Mouse (Mus musculus) 3T3-L1 (cell line): ENCODE results near the gene Hlcs.

ENCODE experiments used
- DNase-seq: peaks from one replicate; pipeline ENCODE4 v3.0.0-alpha.2; 2015; ENCODE audit warnings: low read depth, low spot score

The Hlcs gene

GRCm38 (mm10) chr16:94327781-94328711, 14.7 kb upstream of the Hlcs start, which contains the start of gene Ripply3:
Ripply3 (plus strand) TSS chr16:94328420.
- DNase-seq: no peak

DNA sequence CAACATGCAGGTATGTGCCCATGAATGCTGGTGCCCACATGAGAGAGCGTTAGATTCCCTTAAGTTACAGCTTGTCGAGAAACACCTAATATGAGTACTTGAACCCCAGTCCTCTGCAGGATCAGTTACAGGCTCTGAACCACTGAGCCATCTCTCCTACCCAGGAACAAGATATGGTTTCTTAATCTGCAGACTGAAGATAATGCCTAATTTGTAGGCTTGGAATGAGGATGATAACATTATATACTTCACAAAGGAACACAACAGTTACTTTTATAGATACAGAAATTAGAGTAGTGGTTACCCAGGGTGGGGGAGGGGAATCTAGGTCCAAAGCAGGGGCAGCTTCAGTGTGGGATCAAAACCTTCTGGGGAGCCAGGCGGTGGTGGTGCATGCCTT, 12.6 kb upstream of the Hlcs start:
- DNase-seq: no peak

DNA sequence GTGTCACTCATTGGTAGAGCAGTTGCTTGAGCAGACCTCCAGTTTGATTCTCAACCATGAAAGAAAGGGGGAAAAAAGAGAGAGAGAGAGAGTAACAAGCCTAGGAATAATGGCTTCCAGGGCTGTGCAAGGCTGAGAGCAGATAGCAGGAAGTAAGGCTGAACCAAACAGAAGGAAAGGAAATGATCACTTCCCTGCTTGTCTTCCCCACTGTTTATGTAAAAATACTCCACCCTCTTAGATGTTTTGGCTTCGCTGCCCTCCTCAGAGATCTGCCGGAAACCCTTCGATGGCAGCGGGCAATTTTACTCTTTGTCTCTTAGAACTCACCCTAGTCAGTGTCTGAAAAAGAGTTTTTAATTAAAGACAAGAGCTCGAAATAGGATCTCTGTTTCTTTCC, 10.3 kb upstream of the Hlcs start:
- no peak for DNase-seq

DNA sequence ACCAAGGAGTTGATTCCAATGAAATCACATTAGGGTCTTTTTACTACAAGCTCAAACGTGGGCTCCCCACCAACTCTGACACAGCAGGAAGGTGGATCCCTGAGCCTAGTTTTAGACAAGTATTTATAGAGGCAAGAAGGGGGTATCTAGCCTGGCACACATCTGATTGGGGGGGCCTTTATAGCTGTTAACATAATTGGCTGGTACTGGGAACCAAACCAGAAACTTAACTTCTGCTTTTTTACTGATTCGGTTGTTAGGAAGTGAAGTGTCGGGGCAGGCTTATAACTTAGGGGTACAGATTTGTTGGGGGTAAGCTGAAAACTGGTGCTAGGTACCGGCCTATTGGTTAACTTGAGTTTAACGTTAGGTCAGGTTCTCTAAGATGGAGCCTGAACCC, 6.9 kb upstream of the Hlcs start:
- DNase-seq: no peak

DNA sequence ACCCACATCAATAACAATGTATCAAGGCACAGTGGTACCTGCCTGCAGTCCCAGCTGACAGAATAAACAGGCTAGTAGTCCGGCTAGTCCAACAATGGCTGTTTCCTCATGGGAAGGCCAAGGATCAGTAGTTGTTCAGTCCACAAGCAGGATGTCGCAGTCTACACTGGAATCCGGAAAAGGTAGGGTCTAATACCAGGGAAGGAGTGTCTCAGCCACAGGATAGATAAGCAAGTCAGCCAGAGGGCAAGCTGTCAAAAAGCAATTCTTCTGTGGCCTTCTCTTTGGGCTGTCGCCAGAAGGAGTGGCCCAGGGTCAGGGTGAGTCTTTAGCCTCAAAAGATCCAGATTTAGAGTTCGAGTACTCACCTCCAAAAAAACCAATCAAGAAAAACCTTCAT, 4.4 kb upstream of the Hlcs start:
- peak; percentile 52 for DNase-seq

DNA sequence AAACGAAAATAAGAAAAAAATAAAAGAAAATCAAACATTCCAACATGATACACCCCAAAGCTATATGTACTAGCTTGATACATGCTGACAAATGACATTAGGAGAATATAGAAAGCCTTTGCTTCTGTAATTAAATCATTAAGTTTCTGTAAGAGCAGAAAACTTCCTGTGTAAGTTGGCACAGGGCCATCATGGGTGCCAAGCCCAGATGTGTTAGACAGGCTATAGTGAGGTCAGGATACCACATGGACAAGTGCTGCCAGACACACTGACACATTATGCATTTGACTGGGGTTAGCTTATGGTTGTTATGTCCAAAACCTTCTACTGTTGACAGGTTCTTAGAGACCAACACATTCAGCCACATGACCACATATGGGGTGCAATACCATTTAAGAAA, 1.8 kb upstream of the Hlcs start:
- DNase-seq: peak; percentile 41

DNA sequence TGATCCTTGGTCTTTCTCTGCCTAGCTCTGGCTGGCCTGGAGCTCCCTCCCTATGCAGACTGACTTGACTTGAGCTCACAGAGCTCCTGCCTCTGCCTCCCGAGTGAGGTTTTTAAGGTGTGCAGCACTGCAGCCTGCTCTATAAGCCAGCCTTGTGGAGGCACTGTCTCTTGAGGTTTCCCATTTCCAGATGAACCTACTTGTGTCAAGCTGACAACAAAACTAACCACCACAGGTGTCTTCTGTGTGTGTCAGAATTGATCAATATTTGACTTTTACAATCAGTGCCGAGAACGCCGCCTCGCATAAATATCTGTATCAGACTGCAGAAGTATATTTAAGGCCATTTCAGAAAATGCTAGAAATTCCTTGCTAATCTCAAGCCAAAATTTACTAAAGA, 1.3 kb upstream of the Hlcs start:
- no peak for DNase-seq

GRCm38 (mm10) chr16:94312663-94313228, 625 bp downstream of the Hlcs start:
- DNase-seq: peak; percentile 96

GRCm38 (mm10) chr16:94311931-94312330, 1.4 kb downstream of the Hlcs start:
- no peak for DNase-seq

- DNase-seq: no peak
Measured at GRCm38 (mm10) chr16:94311416-94311815, 2.0 kb downstream of the Hlcs start.

GRCm38 (mm10) chr16:94309025-94309424, 4.3 kb downstream of the Hlcs start:
- no peak for DNase-seq

- peak; percentile 96 for DNase-seq
Measured at GRCm38 (mm10) chr16:94307942-94308341, 5.4 kb downstream of the Hlcs start.

DNA sequence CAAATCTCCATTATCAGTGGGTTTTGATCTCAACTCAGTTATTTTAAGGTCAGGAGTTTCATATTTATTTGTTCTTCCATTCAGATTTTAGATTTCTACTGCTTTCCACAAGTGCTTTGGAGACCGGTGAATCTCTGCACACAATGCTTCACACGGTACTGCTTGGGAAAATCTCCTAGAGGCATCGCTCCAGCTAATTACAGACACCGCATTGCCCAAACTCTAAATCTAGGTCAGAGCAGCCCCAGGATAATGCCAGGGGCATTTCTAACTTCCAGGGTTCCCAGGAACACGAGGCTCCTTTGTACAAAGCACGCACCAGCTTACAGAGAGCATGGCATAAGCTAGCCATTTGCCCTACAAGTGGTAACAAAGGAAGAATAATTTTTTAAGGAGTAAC, 5.8 kb downstream of the Hlcs start:
- no peak for DNase-seq

- no peak for DNase-seq
Measured at GRCm38 (mm10) chr16:94303203-94303535, 10.2 kb downstream of the Hlcs start.

DNA sequence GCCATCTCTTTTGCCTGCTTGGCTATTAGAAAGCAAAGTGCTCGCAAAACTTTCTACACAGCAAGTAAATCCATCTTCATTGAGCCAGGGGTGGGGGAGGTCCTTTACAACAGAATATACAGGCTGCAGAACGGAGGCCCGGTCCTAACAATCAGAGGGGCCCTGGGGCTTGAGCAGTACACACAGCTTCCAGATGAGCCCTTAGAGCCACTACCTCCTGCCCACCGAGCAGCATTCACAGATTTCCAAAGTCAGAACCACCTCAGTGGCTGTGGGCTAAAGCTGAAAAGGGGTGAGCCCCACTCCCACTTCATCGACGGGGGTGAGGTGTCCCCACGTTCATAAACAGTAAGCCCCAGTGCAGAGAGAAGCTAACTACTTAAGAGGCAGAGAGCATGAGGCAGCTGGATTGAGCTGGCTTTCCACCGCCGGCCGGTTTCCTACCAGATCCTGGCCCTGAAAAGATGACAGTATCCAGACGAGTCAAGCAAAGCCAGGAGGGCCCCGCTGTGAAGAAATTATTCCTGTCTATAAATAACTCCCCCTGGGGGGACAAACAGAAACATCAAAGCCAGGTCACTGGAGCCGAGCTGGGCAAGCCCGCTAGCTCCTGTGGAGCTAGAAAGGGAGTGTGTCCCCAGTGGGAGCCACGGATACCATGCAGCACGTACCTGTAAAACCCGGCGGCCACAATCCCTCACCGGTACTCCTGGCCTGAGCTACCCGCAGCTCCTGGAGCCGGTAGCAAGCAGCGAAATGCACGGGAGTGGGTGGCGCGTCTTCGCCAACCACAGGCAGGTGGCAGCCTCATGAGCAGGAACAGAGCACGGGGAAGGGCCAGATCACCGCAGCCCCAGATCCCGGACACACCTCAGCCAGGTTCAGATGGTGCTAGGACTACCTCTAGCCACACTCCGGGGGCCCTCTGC, 10.8 kb downstream of the Hlcs start:
- no peak for DNase-seq

DNA sequence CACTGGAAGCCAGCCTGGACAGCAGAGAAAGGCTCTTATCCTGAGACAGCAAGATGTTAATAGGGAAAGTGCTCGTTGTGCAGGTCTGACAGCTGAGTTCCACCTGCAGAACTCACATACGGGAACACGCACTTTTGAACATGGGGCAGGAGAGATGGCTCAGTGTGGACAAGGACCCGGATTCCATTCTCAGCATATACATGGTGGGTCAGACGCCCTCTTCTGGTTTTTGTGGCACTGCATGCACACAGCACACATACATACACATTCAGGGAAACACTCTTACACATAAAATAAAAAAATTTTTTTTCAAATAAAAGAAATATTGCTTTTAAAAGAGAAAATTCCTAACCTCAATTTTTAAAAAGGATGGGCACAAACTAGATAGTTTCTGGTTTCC, 11.7 kb downstream of the Hlcs start:
- no peak for DNase-seq

GRCm38 (mm10) chr16:94301194-94301593, 12.2 kb downstream of the Hlcs start:
- DNase-seq: no peak

DNA sequence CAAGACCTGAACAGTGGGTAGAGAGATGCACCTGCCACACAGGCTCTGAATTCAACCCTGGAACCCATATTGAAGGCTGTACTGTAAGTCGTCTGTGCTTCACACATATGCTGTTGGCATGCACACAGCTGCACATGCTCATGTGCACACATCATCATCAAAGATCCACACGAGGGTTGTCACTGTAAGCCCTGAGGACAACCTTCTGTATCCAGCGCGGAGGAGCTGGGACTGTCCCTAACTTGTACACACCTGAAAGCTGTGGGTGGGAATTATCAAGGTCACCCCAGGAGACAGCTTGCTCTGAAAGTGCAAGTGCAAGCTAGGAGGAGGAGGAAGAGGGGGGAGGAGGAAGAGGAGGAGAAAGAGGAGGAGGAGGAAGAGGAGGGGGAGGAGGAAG, 14.2 kb downstream of the Hlcs start:
- DNase-seq: no peak

DNA sequence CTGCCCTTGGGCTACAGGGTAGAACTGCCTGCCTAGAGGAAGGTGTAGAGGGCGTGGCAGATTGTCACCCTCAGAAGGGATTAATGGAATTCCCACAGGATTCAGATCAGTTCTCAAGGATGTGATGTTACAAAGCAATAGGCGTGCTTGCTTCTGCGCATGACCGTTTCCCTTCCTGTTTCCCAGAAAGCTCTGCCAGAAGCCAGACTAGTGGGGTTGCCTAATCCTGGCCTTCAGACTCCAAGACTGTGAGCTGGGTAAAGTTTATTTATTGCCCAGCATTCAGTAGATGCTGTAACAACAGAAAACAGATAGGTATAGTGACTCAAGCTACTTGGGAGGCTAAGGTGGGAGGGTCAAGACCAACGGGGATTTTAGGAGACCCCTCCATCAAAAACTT, 15.3 kb downstream of the Hlcs start:
- DNase-seq: no peak

DNA sequence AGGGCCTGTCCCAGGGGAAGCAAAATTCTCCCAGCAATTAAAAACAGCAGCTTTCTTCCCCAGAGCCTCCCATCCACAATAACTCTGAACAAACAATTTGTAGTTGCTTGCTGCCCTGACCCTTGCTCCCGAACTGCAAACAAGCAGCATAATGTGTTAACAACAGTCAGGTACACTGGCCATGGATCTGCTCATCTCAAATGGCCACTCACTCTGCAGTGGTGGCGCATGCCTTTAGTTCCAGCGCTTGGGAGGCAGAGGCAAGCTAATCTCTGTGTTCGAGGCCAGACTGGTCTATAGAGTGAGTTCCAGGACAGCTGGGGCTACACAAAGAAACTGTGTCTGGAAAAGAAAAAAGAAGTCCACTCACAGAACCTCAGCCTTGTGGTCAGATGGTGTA, 22.2 kb downstream of the Hlcs start:
- no peak for DNase-seq

GRCm38 (mm10) chr16:94290073-94290999, 23.0 kb downstream of the Hlcs start:
- DNase-seq: peak; percentile 73
